Mouse (Mus musculus) testis, adult 2 months (tissue): ENCODE measurements around the gene Gm28553. TPM values are rescaled to one million over a fixed set of nuclear protein-coding genes. Genes with fewer than 3 reads are reported as not detected.
"Not testable (repeated sequence)": the region's sequence is repeated elsewhere in the genome, so short reads cannot be mapped to it uniquely, and the experiment has no call there.

Source experiments
- H3K27ac ChIP-seq: fragments of 200-500 bp; 2 replicates; pipeline ENCODE4 v1.5.1; 2012; ENCODE audit warnings: low read depth, low read length; ENCODE audit not compliant: control insufficient read depth, insufficient read depth
- H3K27me3 ChIP-seq: fragments of 200-500 bp; 2 replicates; pipeline ENCODE4 v1.6.1; 2012; ENCODE audit warnings: mild to moderate bottlenecking, low read length, moderate library complexity; ENCODE audit not compliant: control insufficient read depth, insufficient read depth
- H3K36me3 ChIP-seq: fragments of 200-500 bp; 2 replicates; pipeline ENCODE4 v1.6.1; 2012; ENCODE audit warnings: mild to moderate bottlenecking, low read length; ENCODE audit not compliant: control insufficient read depth, insufficient read depth
- H3K4me1 ChIP-seq: fragments of 200-500 bp; 2 replicates; pipeline ENCODE4 v1.6.1; 2012; ENCODE audit warnings: low read length; ENCODE audit not compliant: control insufficient read depth, insufficient read depth
- H3K4me3 ChIP-seq: fragments of 200-500 bp; 2 replicates; pipeline ENCODE4 v1.5.1; 2012; ENCODE audit warnings: low read depth, mild to moderate bottlenecking, low read length, moderate library complexity, mixed read lengths; ENCODE audit not compliant: control insufficient read depth
- polyA plus RNA-seq: library from polyadenylated mRNA; depleted of rRNA; stranded (reverse); fragments of >200 nt; gene quantifications from 2 replicates; pipeline ENCODE4 v1.2.3, GENCODE M21; 2012; rRNA removed

Gene Gm28553
- not detected in 2 replicates for polyA plus RNA-seq

GRCm38 (mm10) chrY:48856197-48856596 lies at the start of gene Gm28553:
Gm28553 (plus strand) TSS chrY:48856497.
- not testable (repeated sequence) for H3K36me3 ChIP-seq, H3K4me1 ChIP-seq, H3K4me3 ChIP-seq, H3K27ac ChIP-seq, H3K27me3 ChIP-seq
